Mouse (Mus musculus): ENCODE results near the gene Radil. TPM values are rescaled to one million over a fixed set of nuclear protein-coding genes. Genes with fewer than 3 reads are reported as not detected.

Gene Radil
- polyA plus RNA-seq (2016; fragmentation: Nextera tagmentation; extraction: Ambion mirVana): 4.9 and 6.1 TPM in 2 replicates

DNA sequence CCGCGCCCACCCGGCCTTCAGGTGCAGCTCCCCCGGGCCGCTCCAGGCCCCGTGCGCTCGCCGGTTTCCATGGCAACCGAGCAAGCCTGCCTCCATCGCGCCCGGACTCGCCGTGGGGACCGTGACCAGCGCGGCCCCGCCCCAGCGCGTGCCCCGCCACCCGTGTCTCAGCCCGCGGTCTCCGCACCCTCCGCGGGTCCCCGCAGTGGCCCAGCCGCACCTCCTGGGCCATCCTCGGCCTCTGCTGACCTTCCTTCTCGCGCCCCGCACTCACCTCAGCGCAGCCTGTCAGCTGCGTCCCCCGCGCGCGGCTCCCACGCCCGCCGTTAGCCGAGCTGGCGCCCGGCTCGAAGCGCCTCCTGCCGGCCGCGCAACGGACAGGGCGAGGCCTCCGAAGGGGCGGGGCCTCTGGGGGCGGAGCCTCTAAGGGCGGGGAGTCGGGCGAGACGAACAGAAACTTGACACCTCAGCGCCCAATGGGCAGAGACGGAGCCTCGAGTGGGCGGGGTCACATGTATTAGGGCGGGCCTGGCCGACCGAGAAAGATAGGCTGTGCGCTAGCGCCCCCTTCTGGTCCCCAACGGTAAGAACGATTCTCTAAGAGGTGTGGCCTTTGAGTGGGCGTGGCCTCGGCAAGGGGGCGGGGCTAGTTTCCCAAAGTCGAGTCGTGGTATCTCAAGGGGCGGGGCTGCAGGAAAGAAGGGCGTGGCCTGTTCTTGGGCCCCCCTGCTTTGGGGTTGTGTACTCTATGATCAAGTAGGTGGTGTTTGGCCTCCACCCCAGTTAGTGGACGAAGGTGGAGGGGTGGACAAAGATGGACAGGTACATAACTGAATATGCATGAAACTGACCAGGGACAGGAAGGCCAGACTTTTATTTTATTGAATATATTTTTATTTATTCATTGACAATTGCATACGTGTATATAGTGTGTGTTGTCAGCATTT, at the start of gene Radil:
Gene Radil, minus strand, starts transcription at position 393 of the 947 bp plus-strand sequence.
- Histone ChIP-seq H3K4me1 (peaks cover 37% of the 10 kb centered on the region), H3K9me3 (replicated peaks) (no peaks in the 10 kb centered on the region), H3K27ac (replicated peaks) (peak within 1 kb of the TSS; percentile 85), H3K27me3 (ENCODE audit: low read depth, poor library complexity, severe bottlenecking) (peaks cover 23% of the 10 kb centered on the region), H3K36me3 (no peaks in the 10 kb centered on the region), H3K4me3 (peak within 1 kb of the TSS; percentile 83)
- 2% methylated on average over 80 of the region's 80 CpGs for WGBS
- DNase-seq (ENCODE audit: low spot score): peak; percentile 98

GRCm38 (mm10) chr5:142597648-142598390, 46.9 kb upstream of the Radil start:
- WGBS: 85% methylated on average over 6 of the region's 6 CpGs
- no peaks in the 10 kb centered on the region for H3K36me3 ChIP-seq

DNA sequence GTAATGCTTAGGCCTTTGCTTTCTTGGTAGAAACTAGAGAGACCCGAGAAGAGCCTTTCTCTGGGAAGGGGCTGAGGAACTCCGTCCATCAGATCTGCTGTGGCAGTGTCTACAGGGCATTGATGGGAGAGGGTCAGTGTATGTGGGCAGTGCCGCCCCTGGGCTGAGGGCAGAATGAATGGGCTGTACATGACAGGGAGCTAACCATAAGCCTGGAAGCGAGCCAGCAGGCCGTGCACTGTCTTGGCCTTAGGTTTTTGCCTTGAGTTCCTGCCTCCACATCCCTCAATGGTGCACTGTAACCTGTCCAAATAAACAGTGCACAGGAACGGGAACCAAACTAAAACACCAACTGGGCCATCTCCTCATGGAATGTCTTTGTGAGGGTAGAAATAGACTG, 45.8 kb upstream of the Radil start:
- Histone ChIP-seq H3K4me1 (peaks cover 3% of the 10 kb centered on the region; the same call in 1 of the 2 replicates), H3K36me3 (no peaks in the 10 kb centered on the region), H3K9me3 (replicated peaks) (no peaks in the 10 kb centered on the region), H3K27me3 (ENCODE audit: low read depth, poor library complexity, severe bottlenecking) (no peaks in the 10 kb centered on the region), H3K27ac (replicated peaks) (no peak overlapping the region), H3K4me3 (no peak overlapping the region)
- DNase-seq (ENCODE audit: low spot score): no peak
- 83% methylated on average over 6 of the region's 6 CpGs for WGBS

More at GRCm38 (mm10) chr5:142597648-142598390, 46.9 kb upstream of the Radil start:
- Histone ChIP-seq H3K4me3 (no peak overlapping the region), H3K27ac (replicated peaks) (no peak overlapping the region), H3K4me1 (peaks cover 3% of the 10 kb centered on the region; the same call in 1 of the 2 replicates), H3K27me3 (ENCODE audit: low read depth, poor library complexity, severe bottlenecking) (no peaks in the 10 kb centered on the region), H3K9me3 (replicated peaks) (no peaks in the 10 kb centered on the region)
- DNase-seq (ENCODE audit: low spot score): no peak

- no peak for DNase-seq (ENCODE audit: low spot score)
- Histone ChIP-seq H3K27ac (replicated peaks) (no peak overlapping the region), H3K4me1 (peaks cover 5% of the 10 kb centered on the region; the same call in 1 of the 2 replicates), H3K36me3 (no peaks in the 10 kb centered on the region), H3K4me3 (no peak overlapping the region), H3K27me3 (ENCODE audit: low read depth, poor library complexity, severe bottlenecking) (no peaks in the 10 kb centered on the region), H3K9me3 (replicated peaks) (no peaks in the 10 kb centered on the region)
- WGBS: 76% methylated on average over 3 of the region's 3 CpGs
Measured at GRCm38 (mm10) chr5:142595698-142596097, 44.8 kb upstream of the Radil start.

DNA sequence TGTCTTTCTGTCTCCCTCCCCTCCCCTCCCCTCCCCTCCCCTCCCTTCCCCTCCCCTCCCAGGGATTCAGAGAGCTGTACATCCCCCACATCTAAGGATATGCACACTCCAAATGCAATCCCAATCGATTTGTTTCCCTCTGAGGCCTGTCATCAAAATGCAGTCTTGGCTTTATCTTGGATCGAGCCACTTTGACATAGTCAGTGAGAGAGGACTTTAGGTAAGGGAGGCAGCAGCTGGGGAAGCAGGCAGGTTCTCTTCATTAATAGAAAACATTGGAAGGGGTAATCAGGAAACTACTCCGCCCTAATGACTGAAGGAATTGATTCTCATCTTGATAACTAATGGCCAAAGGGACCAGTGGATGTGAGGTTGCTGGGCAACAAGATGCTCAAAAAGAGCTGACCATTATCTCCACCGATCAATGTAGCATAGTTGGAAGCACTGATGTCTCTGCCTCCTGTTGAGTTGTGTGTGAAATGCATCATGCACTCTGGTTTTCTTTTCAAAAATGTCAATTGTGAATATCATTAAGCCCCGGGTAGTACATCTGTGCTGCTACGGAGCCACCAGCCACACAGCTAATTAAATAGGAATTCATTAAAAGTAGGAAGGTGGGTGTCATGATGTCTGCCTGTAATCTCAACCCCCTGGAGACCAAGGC, 40.2 kb upstream of the Radil start:
- H3K27ac ChIP-seq (replicated peaks): peak overlapping the region; percentile 69
- no peaks in the 10 kb centered on the region for H3K36me3 ChIP-seq
- no peak overlapping the region for H3K4me3 ChIP-seq
- H3K27me3 ChIP-seq (ENCODE audit: low read depth, poor library complexity, severe bottlenecking): no peaks in the 10 kb centered on the region
- H3K9me3 ChIP-seq (replicated peaks): no peaks in the 10 kb centered on the region
- peaks cover 23% of the 10 kb centered on the region for H3K4me1 ChIP-seq
- 82% methylated on average over 6 of the region's 6 CpGs for WGBS
- DNase-seq (ENCODE audit: low spot score): no peak

DNA sequence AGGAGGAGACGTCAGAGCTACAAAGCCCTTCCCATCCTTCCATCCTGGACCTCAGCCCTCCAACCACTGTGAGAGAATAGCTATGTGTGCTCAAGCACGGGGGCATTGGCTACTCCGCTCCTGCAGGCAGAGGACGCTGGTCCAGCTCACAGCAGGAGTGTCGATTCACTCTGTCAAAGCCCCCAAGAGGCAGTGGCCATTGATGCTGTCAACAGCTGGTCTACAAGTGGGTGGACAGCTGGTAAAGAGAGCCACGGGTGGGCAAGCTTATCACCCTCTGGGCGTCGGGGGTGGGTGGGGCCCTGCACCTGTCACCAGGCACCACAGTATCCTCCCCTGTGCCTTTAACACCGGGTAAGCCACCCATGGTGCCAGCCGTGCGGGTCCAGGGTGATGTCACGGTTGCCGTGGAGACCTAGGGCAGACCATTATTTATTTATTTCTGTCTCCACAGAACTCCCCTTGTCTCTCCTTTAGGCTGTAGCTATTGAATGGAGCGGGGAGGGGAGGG, 32.8 kb upstream of the Radil start:
- DNase-seq (ENCODE audit: low spot score): peak; percentile 24
- Histone ChIP-seq H3K27me3 (ENCODE audit: low read depth, poor library complexity, severe bottlenecking) (no peaks in the 10 kb centered on the region), H3K4me1 (peaks cover 6% of the 10 kb centered on the region), H3K4me3 (no peak overlapping the region), H3K9me3 (replicated peaks) (no peaks in the 10 kb centered on the region), H3K36me3 (0 out of 2 replicates have a peak, but pooled peaks cover under 1% of the 10 kb centered on the region), H3K27ac (replicated peaks) (no peak overlapping the region)
- WGBS: 66% methylated on average over 14 of the region's 14 CpGs

GRCm38 (mm10) chr5:142581517-142581916, 30.6 kb upstream of the Radil start:
- WGBS: 26% methylated on average over 5 of the region's 5 CpGs
- H3K27ac ChIP-seq (replicated peaks): no peak overlapping the region

DNA sequence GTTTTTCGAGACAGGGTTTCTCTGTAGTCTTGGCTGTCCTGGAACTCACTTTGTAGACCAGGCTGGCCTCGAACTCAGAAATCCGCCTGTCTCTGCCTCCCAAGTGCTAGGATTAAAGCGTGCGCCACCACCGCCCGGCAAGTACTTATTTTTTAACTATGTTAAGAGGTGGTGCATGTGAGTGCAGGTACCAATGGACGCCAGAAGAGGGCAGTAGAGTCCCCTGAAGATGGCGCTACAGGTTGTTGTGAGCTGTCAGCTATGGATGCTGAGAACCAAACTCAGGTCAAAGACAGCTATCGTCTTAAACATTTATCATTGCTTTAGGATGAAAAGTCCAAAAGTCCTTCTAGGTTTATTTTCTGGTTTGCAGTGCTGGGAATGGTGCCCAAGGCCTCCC, 27.3 kb upstream of the Radil start:
- no peak for DNase-seq (ENCODE audit: low spot score)
- Histone ChIP-seq H3K27ac (replicated peaks) (no peak overlapping the region), H3K27me3 (ENCODE audit: low read depth, poor library complexity, severe bottlenecking) (no peaks in the 10 kb centered on the region), H3K9me3 (replicated peaks) (peaks cover 7% of the 10 kb centered on the region; the same call in 1 of the 2 replicates), H3K36me3 (0 out of 2 replicates have a peak, but pooled peaks cover 2% of the 10 kb centered on the region), H3K4me3 (no peak overlapping the region), H3K4me1 (no peaks in the 10 kb centered on the region)
- 86% methylated on average over 10 of the region's 10 CpGs for WGBS

More at GRCm38 (mm10) chr5:142581517-142581916, 30.6 kb upstream of the Radil start:
- Histone ChIP-seq H3K4me1 (peaks cover 6% of the 10 kb centered on the region), H3K36me3 (0 out of 2 replicates have a peak, but pooled peaks cover 2% of the 10 kb centered on the region), H3K4me3 (no peak overlapping the region), H3K9me3 (replicated peaks) (peaks cover 3% of the 10 kb centered on the region; the same call in 1 of the 2 replicates), H3K27me3 (ENCODE audit: low read depth, poor library complexity, severe bottlenecking) (no peaks in the 10 kb centered on the region)
- DNase-seq (ENCODE audit: low spot score): peak; percentile 69

DNA sequence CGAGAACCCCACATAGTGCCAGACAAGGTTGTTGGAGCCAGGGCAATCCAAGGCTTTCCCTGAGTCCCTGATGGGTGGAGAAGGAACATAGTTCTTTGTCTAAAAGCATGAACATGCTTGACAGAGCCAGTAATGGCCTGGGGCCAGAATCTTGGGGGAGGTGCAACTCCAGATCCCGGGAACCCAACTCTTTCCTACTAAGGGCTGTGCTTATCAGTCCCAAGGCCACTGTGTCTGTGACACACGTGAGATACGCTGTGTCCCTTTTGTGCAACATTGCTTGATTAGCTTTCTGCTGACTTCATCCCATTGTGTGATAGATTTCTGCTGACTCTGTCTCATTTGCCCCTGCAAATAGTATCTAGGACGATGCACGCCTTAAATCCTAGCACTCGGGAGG, 25.9 kb upstream of the Radil start:
- Histone ChIP-seq H3K27me3 (ENCODE audit: low read depth, poor library complexity, severe bottlenecking) (no peaks in the 10 kb centered on the region), H3K4me3 (no peak overlapping the region), H3K36me3 (0 out of 2 replicates have a peak, but pooled peaks cover 2% of the 10 kb centered on the region), H3K4me1 (no peaks in the 10 kb centered on the region), H3K27ac (replicated peaks) (no peak overlapping the region), H3K9me3 (replicated peaks) (peaks cover 7% of the 10 kb centered on the region; the same call in 1 of the 2 replicates)
- no peak for DNase-seq (ENCODE audit: low spot score)
- 86% methylated on average over 7 of the region's 7 CpGs for WGBS

- DNase-seq (ENCODE audit: low spot score): no peak
- no peaks in the 10 kb centered on the region for H3K4me1 ChIP-seq
- H3K36me3 ChIP-seq: 0 out of 2 replicates have a peak, but pooled peaks cover 2% of the 10 kb centered on the region
- no peak overlapping the region for H3K27ac ChIP-seq (replicated peaks)
- H3K27me3 ChIP-seq (ENCODE audit: low read depth, poor library complexity, severe bottlenecking): no peaks in the 10 kb centered on the region
- H3K4me3 ChIP-seq: no peak overlapping the region
- peaks cover 7% of the 10 kb centered on the region; the same call in 1 of the 2 replicates for H3K9me3 ChIP-seq (replicated peaks)
- 82% methylated on average over 8 of the region's 8 CpGs for WGBS
Measured at GRCm38 (mm10) chr5:142574323-142575057, 23.6 kb upstream of the Radil start.

GRCm38 (mm10) chr5:142564606-142565005, 13.7 kb upstream of the Radil start:
- H3K27me3 ChIP-seq (ENCODE audit: low read depth, poor library complexity, severe bottlenecking): no peaks in the 10 kb centered on the region
- 84% methylated on average over 1 of the region's 1 CpGs for WGBS
- no peaks in the 10 kb centered on the region for H3K4me1 ChIP-seq

More at GRCm38 (mm10) chr5:142564606-142565005, 13.7 kb upstream of the Radil start:
- Histone ChIP-seq H3K4me3 (no peak overlapping the region), H3K36me3 (0 out of 2 replicates have a peak, but pooled peaks cover 4% of the 10 kb centered on the region), H3K27ac (replicated peaks) (no peak overlapping the region), H3K9me3 (replicated peaks) (peaks cover 20% of the 10 kb centered on the region)
- DNase-seq (ENCODE audit: low spot score): no peak
